Mouse (Mus musculus) liver, embryonic 13.5 days (tissue): ENCODE results near the gene Gm20521. TPM values are rescaled to one million over a fixed set of nuclear protein-coding genes. Genes with fewer than 3 reads are reported as not detected.

ENCODE experiments used
- ATAC-seq: fragments of 200-750 bp; cut with Nextera tagmentation; 2 replicates; pipeline ENCODE4 v1.8.0; 2017; ENCODE audit warnings: low read depth, mild to moderate bottlenecking, moderate number of reproducible peaks, moderate library complexity
- DNase-seq: peaks from one replicate; pipeline ENCODE4 v3.0.0; 2022
- H3K27ac ChIP-seq: fragments of 300-500 bp; sonication (generic); 2 replicates; pipeline ENCODE4 v1.5.1; 2015; ENCODE audit warnings: moderate library complexity, mild to moderate bottlenecking, inconsistent platforms
- H3K27me3 ChIP-seq: fragments of 300-500 bp; sonication (generic); 2 replicates; pipeline ENCODE4 v1.6.1; 2015; ENCODE audit warnings: mild to moderate bottlenecking, inconsistent platforms
- H3K36me3 ChIP-seq: fragments of 300-500 bp; sonication (generic); 2 replicates; pipeline ENCODE4 v1.6.1; 2015; ENCODE audit warnings: mild to moderate bottlenecking, inconsistent platforms
- H3K4me1 ChIP-seq: fragments of 300-500 bp; sonication (generic); replicated peaks from 2 replicates; pipeline ENCODE4 v1.6.1; 2015; ENCODE audit warnings: inconsistent platforms
- H3K4me2 ChIP-seq: fragments of 300-500 bp; sonication (generic); 2 replicates; pipeline ENCODE4 v1.6.1; 2015; ENCODE audit warnings: inconsistent platforms, mild to moderate bottlenecking, moderate library complexity
- H3K4me3 ChIP-seq: fragments of 300-500 bp; sonication (generic); replicated peaks from 2 replicates; pipeline ENCODE4 v1.5.1; 2015; ENCODE audit warnings: mild to moderate bottlenecking, inconsistent platforms
- H3K9ac ChIP-seq: fragments of 300-500 bp; sonication (generic); 2 replicates; pipeline ENCODE4 v1.6.1; 2015; ENCODE audit warnings: mild to moderate bottlenecking, inconsistent platforms
- H3K9me3 ChIP-seq: fragments of 300-500 bp; sonication (generic); replicated peaks from 2 replicates; pipeline ENCODE4 v1.6.1; 2016; ENCODE audit warnings: inconsistent platforms
- WGBS: fragments of 180-500 bp; shearing (Covaris S2); methylation state at CpG from one replicate; pipeline ENCODE4 v1.1.7; 2015; ENCODE audit not compliant: insufficient replicate concordance; 5-methylcytosine and 5-hydroxymethylcytosine counted together
- polyA plus RNA-seq: library from polyadenylated mRNA; unstranded; fragments of >200 nt; fragmentation: Nextera tagmentation; extraction: Ambion mirVana; gene quantifications from 2 replicates; pipeline ENCODE4 v1.2.1, GENCODE M21; 2015

Gm20521 gene
- polyA plus RNA-seq, 1 experiment from 2014 or later = 0.09 TPM

GRCm38 (mm10) chr14:54894296-54895151 is 11.3 kb downstream of the Gm20521 start:
- under 1% methylated on average over 45 of the region's 54 CpGs for WGBS

GRCm38 (mm10) chr14:54897445-54897844 is 14.2 kb downstream of the Gm20521 start:
- peaks cover 39% of the 10 kb centered on the region for H3K4me1 ChIP-seq
- no peaks in the 10 kb centered on the region for H3K9me3 ChIP-seq
- DNase-seq (no peak), ATAC-seq (no peak)
- 68% methylated on average over 2 of the region's 2 CpGs for WGBS
- no peak overlapping the region for H3K4me2 ChIP-seq
- H3K9ac ChIP-seq = no peak overlapping the region
- no peaks in the 10 kb centered on the region for H3K27me3 ChIP-seq
- peaks cover 36% of the 10 kb centered on the region for H3K36me3 ChIP-seq
- no peak overlapping the region for H3K4me3 ChIP-seq
- no peak overlapping the region for H3K27ac ChIP-seq

More at GRCm38 (mm10) chr14:54894296-54895151, 11.3 kb downstream of the Gm20521 start:
- Histone ChIP-seq H3K4me1 (peaks cover 45% of the 10 kb centered on the region), H3K27me3 (no peaks in the 10 kb centered on the region), H3K27ac (peak overlapping the region; percentile 86), H3K4me2 (peak overlapping the region; percentile 91), H3K9me3 (no peaks in the 10 kb centered on the region), H3K9ac (peak overlapping the region; percentile 97), H3K4me3 (peak overlapping the region; percentile 90), H3K36me3 (peaks cover 36% of the 10 kb centered on the region)
- ATAC-seq = peak; percentile 47
- DNase-seq = peak; percentile 55

- 2% methylated on average over 3 of the region's 3 CpGs for WGBS
- peaks cover 22% of the 10 kb centered on the region for H3K4me1 ChIP-seq
- H3K4me3 ChIP-seq = no peak overlapping the region
- H3K27me3 ChIP-seq = no peaks in the 10 kb centered on the region
- H3K9me3 ChIP-seq = no peaks in the 10 kb centered on the region
- peak; percentile 27 for DNase-seq
- no peak overlapping the region for H3K27ac ChIP-seq
- peaks cover 35% of the 10 kb centered on the region for H3K36me3 ChIP-seq
- no peak overlapping the region for H3K9ac ChIP-seq
- ATAC-seq = peak; percentile 47
- H3K4me2 ChIP-seq = no peak overlapping the region
Observed at GRCm38 (mm10) chr14:54900383-54900782, 17.1 kb downstream of the Gm20521 start.

GRCm38 (mm10) chr14:54903641-54904040 is 20.4 kb downstream of the Gm20521 start:
- Histone ChIP-seq H3K4me2 (no peak overlapping the region), H3K27ac (no peak overlapping the region), H3K9ac (no peak overlapping the region), H3K4me1 (no peaks in the 10 kb centered on the region), H3K27me3 (no peaks in the 10 kb centered on the region), H3K4me3 (no peak overlapping the region), H3K36me3 (peaks cover 3% of the 10 kb centered on the region), H3K9me3 (no peaks in the 10 kb centered on the region)
- 70% methylated on average over 4 of the region's 4 CpGs for WGBS
- no peak for ATAC-seq
- DNase-seq = no peak

GRCm38 (mm10) chr14:54908682-54909081 is 25.4 kb downstream of the Gm20521 start:
- DNase-seq (no peak), ATAC-seq (no peak)
- Histone ChIP-seq H3K9ac (no peak overlapping the region), H3K9me3 (no peaks in the 10 kb centered on the region), H3K4me2 (no peak overlapping the region), H3K4me3 (no peak overlapping the region), H3K36me3 (no peaks in the 10 kb centered on the region; the same call in 1 of the 2 replicates), H3K4me1 (peaks cover 8% of the 10 kb centered on the region), H3K27ac (no peak overlapping the region), H3K27me3 (peaks cover 44% of the 10 kb centered on the region)
- WGBS = 47% methylated on average over 7 of the region's 7 CpGs

- peaks cover 8% of the 10 kb centered on the region for H3K4me1 ChIP-seq
- H3K27me3 ChIP-seq = peaks cover 64% of the 10 kb centered on the region
- ATAC-seq = no peak
- H3K36me3 ChIP-seq = no peaks in the 10 kb centered on the region
- no peak for DNase-seq
- H3K4me3 ChIP-seq = peak overlapping the region; percentile 62
- H3K4me2 ChIP-seq = peak overlapping the region; percentile 77
- H3K9ac ChIP-seq = peak overlapping the region; percentile 62
- H3K27ac ChIP-seq = no peak overlapping the region
- WGBS = 4% methylated on average over 67 of the region's 69 CpGs
- H3K9me3 ChIP-seq = no peaks in the 10 kb centered on the region
Observed at GRCm38 (mm10) chr14:54912109-54912850, 29.0 kb downstream of the Gm20521 start.

- peak within 1 kb of the TSS; percentile 62 for H3K4me3 ChIP-seq
- WGBS = 0% methylated on average over 27 of the region's 28 CpGs
- H3K36me3 ChIP-seq = no peaks in the 10 kb centered on the region
- H3K4me2 ChIP-seq = peak within 1 kb of the TSS; percentile 77
- H3K9ac ChIP-seq = peak within 1 kb of the TSS; percentile 62
- H3K27me3 ChIP-seq = peaks cover 64% of the 10 kb centered on the region
- no peak within 1 kb of the TSS for H3K27ac ChIP-seq
- H3K9me3 ChIP-seq = no peaks in the 10 kb centered on the region
- no peak for DNase-seq
- H3K4me1 ChIP-seq = peaks cover 8% of the 10 kb centered on the region
- ATAC-seq = no peak
Observed at GRCm38 (mm10) chr14:54912886-54913285, 29.6 kb downstream of the Gm20521 start, which contains the start of gene Slc22a17. Gene Slc22a17 (minus strand): TSS chr14:54913132.

GRCm38 (mm10) chr14:54913343-54913742 is 30.1 kb downstream of the Gm20521 start:
- Histone ChIP-seq H3K4me3 (peak overlapping the region; percentile 62), H3K4me1 (peaks cover 8% of the 10 kb centered on the region), H3K4me2 (peak overlapping the region; percentile 77), H3K9me3 (no peaks in the 10 kb centered on the region), H3K27ac (no peak overlapping the region), H3K27me3 (peaks cover 64% of the 10 kb centered on the region), H3K36me3 (no peaks in the 10 kb centered on the region), H3K9ac (no peak overlapping the region)
- ATAC-seq = no peak
- 22% methylated on average over 10 of the region's 10 CpGs for WGBS
- no peak for DNase-seq

GRCm38 (mm10) chr14:54920076-54920685 is 36.9 kb downstream of the Gm20521 start:
- no peak overlapping the region for H3K27ac ChIP-seq
- 73% methylated on average over 16 of the region's 16 CpGs for WGBS
- no peaks in the 10 kb centered on the region for H3K36me3 ChIP-seq
- no peak overlapping the region for H3K4me2 ChIP-seq
- ATAC-seq (no peak), DNase-seq (no peak)
- H3K9ac ChIP-seq = no peak overlapping the region
- H3K9me3 ChIP-seq = no peaks in the 10 kb centered on the region; the same call in 1 of the 2 replicates
- H3K27me3 ChIP-seq = peaks cover 38% of the 10 kb centered on the region
- H3K4me1 ChIP-seq = peaks cover 12% of the 10 kb centered on the region
- no peak overlapping the region for H3K4me3 ChIP-seq

GRCm38 (mm10) chr14:54924641-54925348 is 41.6 kb downstream of the Gm20521 start:
- peaks cover 77% of the 10 kb centered on the region for H3K27me3 ChIP-seq
- H3K36me3 ChIP-seq = no peaks in the 10 kb centered on the region
- peak overlapping the region; percentile 61 for H3K4me2 ChIP-seq
- DNase-seq = peak; percentile 40
- WGBS = 46% methylated on average over 7 of the region's 7 CpGs
- H3K9ac ChIP-seq = no peak overlapping the region
- ATAC-seq = peak; percentile 84
- H3K9me3 ChIP-seq = no peaks in the 10 kb centered on the region; the same call in 1 of the 2 replicates
- peak overlapping the region; percentile 47 for H3K4me3 ChIP-seq
- no peak overlapping the region for H3K27ac ChIP-seq
- H3K4me1 ChIP-seq = peaks cover 24% of the 10 kb centered on the region
